Mouse (Mus musculus) cerebellum, adult 18-20 months (tissue): ENCODE results near the gene Emc4.

Experiments used
- DNase-seq, 2 experiments: peaks; one replicate each; pipeline ENCODE4 v3.0.0; 2021

The Emc4 gene

DNA sequence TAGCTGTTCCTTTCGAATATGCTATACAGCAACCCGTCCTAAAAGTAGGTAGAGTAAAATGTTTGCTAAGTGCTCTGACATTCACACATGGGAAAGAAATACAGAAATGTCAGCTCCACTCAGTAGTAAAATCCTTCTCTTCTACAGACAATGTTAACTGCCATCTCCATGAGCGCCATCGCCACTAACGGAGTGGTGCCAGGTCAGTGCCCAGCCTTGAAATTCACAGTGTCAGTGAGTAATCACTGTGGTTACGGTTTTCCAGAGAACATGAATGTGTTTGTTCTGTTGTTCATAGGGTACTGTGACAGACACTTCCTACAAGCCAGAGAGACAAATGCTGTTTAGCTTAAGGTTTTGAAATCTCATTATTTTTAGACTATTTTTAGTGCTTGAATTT, 30.6 kb downstream of the Emc4 start:
- no peak for DNase-seq

DNA sequence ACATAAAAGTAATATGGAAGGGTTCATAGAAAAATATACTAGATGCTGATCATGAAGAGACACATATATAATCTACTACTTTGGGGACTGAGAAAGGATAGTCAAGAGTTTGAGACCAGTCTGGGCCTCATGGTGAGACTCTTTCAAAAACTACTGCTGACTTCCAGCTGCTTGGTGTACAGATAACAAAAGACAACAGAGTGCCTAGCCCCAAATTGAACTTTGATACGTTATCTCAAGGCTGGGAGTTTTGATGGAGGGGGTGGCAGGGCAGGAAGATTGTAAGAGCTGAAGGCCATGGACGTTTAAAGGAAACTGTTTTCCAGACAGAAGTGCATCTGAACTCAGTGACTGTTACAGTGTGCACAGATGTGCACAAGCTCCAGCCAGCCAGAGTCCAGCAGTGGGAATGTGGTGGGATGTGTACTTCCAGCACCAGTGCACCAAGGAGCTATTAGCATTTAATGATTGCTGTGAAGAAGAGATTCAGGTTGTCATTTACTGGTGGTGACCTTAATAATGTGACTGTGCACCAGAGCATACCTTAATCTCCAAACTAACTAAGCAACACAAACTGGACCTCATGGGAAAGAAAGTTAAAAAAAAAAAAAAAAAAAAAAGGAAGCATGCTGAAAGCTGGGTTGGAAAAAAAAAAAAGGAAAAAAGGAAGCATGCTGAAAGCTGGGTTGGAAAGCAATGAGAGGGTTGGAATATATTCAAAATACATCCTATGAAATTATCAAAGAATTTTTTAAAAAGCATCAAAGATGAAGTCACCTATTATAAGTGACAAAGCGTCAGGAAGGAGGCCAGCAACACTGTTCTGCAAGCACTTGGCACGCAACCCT, 35.6 kb downstream of the Emc4 start:
- no peak for DNase-seq

DNA sequence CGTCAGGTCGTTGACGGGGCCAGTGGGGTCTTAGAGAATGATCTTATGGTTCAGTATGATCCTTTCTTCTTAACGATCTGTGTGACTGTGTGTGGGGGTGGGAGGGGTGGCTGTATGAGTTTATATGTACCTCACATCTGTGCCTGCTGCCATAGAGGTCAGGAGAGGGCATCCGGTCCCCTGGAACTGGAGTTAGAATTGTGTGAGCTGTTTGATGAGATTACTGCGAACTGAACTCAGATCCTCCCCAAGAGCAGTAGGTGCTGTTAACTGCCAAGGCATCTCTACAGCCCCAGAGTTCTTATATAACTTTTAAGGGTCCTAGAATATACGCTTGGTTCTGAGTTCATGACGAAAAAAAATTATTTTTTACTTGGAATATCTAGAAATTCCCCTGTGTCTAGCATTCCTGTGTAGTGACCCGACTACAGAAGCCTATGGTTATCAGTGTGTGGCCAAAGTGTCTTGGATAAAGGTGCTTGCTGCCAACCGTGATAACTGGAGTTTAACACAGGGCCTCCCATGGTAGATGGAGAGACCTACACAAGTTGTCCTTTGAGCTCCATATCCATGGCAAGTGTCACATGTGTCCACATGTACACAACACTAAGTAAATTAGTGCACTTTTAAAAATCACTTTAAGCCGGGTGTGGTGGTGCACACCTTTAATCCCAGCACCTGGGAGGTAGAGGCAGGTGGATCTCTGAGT, 39.6 kb downstream of the Emc4 start:
- DNase-seq, result no peak

DNA sequence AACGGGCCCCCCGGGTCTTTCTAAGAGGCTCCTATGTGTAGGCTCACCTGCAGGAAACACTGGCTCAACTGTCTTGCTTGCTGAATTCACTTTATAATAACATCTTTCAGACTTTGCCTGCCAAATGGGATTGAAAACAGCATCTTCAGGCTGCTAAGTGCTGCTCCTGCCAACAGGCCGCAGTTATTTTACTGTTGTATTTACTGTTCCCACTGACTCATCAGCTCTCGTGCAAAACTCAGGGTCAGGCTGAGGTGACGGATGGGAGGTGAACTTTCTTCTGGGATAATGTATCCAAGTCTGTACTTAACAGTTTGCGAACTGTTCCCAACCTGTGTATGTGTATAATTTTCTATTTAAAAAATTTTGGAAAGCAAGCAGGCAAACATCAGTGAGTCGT, 48.9 kb downstream of the Emc4 start:
- DNase-seq, result no peak

DNA sequence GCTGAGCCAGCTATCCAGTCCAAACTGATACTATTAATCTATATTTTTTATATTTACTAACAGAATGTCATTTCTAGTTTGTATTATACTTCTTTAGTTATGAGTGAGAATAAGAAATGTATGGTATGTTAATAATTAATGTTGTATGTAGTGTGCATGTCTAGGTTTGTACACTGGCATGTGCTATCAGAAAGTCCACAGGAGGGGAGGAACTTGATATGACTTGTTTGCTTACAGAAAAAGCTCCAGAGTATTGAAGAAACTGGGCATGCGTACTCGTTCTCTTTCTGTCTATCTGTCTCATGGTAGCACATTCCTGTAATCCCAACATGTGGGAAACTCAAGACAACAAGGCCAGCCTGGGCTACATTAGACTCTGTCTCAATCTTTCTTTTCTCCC, 49.6 kb downstream of the Emc4 start:
- DNase-seq, result no peak

DNA sequence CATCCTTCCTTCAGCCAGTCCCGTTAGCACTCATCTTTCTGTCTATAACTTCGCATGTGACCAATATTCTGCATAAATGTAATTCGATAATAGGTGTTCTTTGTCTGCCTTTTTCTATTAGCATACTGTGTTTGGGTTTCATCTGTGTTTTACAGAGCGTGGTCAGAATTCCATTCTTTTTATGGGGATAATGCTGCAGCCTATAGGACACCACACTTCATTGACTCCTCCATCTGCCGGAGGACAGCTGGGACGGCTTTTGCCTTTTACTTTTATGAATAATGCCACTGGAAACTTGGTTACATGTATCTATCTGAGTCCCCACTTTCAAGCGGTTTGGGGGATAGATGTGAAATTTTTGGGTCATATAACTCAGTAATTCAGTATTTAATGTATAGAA, 52.2 kb downstream of the Emc4 start:
- DNase-seq, result no peak
